Mouse (Mus musculus) left cerebral cortex, postnatal 10 days (tissue): ENCODE results near the gene Gm5901. TPM values are rescaled to one million over a fixed set of nuclear protein-coding genes. Genes with fewer than 3 reads are reported as not detected.
"Not testable (repeated sequence)": the region's sequence is repeated elsewhere in the genome, so short reads cannot be mapped to it uniquely, and the experiment has no call there.

ENCODE experiments used
- DNase-seq, 2 experiments: peaks; one replicate each; pipeline ENCODE4 v3.0.0; 2021 to 2022; ENCODE audit warnings: low spot score in 2 of 2, mixed read lengths in 1 of 2; ENCODE audit errors: extremely low spot score in 1 of 2
- intact Hi-C: fragments of 180-260 bp; cut with DNase I; formaldehyde crosslinking; loops from one replicate; pipeline ENCODE4 v1.15.1; 2025
- total RNA-seq, 2 experiments: library from RNA; stranded (reverse); gene quantifications; 2 replicates each; pipeline ENCODE4 v1.2.3; 2021

The Gm5901 gene
- total RNA-seq = not detected

DNA sequence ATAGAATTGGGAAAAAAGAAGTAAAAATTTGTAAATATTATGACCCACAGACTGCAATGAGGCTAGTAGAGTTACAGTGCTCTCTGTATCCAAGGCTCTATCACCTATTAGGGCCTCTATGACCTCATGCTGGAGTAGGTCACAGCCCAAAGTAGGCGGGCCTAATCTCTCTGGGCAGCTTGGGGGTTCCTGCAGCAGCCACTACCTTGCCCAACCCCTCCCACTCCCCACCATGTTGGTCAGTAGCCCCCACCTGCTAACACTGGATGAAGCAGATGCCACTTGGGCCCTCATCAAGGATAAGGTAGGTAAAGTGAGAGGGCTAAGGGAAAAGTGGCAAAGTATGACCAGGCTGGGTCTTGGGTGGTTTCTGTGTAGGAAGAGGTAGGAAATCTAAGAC, at the start of gene Gm5901:
TSS of gene Gm5901 (plus strand) at position 173 of the 400 bp plus-strand sequence.
- no peak for DNase-seq
- intact Hi-C loops = no loop called here

DNA sequence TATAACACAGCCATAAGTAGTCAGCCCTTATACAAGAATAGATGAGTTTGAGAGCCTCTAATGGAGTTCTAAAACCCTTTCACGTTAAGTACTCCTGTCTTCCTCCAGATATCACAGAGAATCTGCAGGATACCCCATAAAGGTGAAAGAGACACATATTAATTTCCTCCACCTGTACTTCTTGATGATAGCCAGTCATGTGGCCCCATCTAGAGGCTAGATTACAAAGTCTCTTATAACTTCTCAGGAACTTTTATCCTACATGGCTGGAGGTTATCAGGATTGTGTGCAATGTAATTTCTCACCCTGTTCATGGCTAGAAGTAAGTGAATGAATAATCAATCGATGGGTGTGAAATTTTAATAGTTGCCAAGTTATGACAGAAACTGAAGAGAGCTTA, 49.5 kb upstream of the Gm5901 start:
- intact Hi-C loops = loop anchor here (10.0 kb wide), 1 partner anchor 141 kb away; the partner anchor contains the start of gene Olfr685
- no peak for DNase-seq

DNA sequence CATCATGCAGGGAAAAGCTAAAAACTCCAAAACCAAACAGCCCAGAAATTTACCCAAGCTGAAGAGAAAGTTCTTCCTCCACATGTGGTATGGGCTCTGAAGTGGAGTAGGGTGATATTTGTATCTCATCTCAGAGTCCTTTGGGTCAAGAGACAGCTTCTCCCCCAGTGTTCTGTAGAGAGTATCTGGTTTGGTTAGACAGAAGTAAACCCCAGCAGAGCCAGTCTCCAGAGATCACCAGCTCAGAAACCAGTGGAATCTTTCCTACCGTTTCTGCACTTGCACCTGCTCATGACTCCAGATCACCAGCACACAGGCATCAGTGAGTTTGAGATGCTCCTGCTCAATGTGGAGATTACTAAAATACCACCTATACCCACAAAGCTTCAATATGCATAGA, 40.8 kb upstream of the Gm5901 start, which contains the start of gene Olfr690:
TSS of gene Olfr690 (minus strand) at position 101 of the 400 bp plus-strand sequence.
- no peak for DNase-seq
- intact Hi-C loops = no loop called here

DNA sequence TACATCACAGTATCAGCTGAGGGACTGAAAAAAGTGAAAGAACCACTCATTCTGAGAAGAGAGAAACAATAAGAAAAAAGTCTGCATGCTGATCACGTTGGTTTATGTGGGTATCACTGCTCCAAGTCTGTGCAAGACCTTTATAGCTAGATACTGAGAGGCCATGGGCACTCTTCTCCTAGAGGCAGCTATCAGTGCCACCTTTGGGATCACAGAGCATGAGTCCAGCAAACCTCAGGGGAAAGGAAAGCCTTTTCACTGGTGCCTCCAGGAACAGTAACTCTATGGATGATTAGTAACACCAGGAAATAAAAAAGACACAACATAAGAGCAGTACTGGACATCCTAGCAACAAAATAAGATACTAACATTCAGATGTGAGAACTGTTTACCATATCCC, 32.7 kb upstream of the Gm5901 start, which contains the start of gene Olfr691:
TSS of gene Olfr691 (minus strand) at position 101 of the 400 bp plus-strand sequence.
- no peak for DNase-seq
- intact Hi-C loops = no loop called here

DNA sequence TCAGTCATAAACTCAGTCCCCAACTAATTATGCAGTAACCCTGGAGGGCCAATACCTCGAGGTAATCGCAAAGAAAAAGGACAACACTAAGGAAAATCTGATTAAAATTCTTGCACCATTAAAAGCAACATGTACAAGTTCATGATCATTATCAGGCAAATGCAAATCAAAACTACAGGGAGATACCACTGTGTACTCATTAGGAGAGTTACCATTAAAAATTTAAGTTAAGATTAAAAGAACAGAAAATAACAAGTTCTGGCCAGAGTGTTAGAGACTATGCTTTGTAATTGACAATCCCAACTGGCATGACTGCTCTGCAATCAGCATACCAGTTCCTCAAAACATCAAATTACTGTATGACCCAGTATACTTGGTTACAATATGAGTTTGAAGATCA, 32.1 kb upstream of the Gm5901 start:
- no peak for DNase-seq
- intact Hi-C loops = no loop called here

DNA sequence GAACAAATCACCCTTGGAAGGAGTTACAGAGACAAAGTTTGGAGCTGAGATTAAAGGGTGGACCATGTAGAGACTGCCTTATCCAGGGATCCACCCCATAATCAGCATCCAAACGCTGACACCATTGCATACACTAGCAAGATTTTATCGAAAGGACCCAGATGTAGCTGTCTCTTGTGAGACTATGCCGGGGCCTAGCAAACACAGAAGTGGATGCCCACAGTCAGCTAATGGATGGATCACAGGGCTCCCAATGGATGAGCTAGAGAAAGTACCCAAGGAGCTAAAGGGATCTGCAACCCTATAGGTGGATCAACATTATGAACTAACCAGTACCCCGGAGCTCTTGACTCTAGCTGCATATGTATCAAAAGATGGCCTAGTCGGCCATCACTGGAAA, 18.8 kb upstream of the Gm5901 start:
- intact Hi-C loops, DNase-seq: not testable (repeated sequence)

DNA sequence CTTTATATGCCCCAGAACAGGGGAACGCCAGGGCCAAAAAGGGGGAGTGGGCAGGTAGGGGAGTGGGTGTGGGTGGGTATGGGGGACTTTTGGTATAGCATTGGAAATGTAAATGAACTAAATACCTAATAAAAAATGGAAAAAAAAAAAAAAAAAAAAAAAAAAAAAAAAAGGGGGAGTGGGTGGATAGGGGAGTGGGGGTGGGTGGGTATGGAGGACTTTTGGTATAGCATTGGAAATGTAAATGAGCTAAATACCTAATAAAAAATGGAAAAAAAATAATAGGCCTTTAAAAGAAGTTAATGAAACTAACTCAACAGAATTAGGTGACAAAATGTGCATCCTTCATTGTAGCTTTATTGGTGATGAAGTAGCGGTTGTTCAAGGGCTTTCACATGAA, 18.4 kb upstream of the Gm5901 start:
- intact Hi-C loops, DNase-seq: not testable (repeated sequence)

DNA sequence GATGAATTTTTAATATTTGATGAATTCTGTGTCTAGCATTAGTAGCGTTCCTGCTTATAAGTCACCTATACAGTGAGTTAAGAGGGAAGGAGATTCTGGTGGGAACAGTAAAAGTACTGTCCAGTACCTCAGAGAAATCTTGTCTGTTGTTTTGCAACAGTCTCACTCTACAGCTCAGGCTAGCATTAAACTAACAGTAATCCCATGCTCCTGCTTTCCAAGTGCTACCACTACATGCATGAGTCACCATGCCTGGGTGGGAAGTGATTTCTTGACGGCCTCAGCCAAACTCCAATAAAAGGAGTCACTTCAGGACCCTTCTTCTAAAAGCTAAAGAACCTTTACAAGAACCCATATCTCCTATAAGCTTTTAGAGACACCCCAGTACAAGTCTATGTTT, 13.1 kb upstream of the Gm5901 start:
- intact Hi-C loops = no loop called here
- no peak for DNase-seq

DNA sequence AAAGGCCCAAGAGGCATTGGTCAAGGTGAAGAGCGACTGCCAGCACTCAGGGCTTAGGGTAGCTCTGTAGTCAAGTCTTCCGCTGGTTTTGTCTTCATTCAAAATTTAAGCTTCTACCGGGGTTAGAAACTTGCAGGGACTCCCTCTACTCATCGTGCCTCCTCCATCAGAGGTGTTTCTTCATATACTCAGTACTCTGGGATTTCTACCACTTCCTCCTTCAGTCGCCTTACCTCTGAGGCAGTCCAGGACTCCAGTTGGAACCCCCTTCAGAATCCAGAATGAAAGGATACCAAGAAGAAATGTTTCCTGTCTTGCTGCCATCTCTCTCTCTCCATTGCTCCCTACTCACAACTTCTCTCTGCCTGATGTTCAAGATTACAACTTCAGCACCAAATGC, 7.6 kb upstream of the Gm5901 start:
- DNase-seq = no peak
- intact Hi-C loops = no loop called here

DNA sequence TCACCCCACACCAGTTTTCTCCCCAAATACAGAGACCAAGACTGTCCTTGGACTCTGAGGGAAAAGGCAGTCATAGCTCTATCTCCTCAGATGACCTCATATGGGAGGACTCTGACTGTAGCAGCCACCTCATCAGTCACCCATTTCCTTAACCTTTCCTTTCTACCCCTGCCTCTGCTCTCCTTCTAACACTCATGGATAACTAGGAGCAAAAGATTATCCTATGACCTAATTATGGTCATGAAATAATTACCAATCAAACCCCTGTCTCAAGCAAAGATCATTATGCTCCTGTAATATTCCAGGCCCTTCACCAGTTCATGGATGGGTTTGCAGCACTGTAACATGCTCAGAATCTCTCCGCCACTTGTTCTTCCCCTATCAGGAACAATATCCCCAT, 6.9 kb upstream of the Gm5901 start, which contains the start of gene Olfr692:
TSS of gene Olfr692 (plus strand) at position 301 of the 400 bp plus-strand sequence.
- intact Hi-C loops = no loop called here
- no peak for DNase-seq

DNA sequence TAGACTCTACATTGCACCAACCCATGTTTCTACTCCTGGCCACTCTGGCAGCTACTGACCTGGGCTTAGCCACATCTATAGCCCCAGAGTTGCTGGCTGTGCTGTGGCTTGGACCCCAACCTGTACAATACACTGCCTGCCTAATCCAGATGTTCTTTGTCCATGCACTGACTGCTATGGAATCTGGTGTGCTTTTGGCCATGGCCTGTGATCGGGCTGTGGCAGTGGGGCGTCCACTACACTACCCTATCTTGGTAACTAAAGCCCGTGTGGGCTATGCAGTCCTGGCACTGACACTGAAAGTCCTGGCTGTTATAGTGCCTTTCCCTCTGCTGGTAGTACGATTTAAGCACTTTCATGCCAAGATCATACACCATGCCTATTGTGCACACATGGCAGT, 6.3 kb upstream of the Gm5901 start:
- intact Hi-C loops = no loop called here
- no peak for DNase-seq

DNA sequence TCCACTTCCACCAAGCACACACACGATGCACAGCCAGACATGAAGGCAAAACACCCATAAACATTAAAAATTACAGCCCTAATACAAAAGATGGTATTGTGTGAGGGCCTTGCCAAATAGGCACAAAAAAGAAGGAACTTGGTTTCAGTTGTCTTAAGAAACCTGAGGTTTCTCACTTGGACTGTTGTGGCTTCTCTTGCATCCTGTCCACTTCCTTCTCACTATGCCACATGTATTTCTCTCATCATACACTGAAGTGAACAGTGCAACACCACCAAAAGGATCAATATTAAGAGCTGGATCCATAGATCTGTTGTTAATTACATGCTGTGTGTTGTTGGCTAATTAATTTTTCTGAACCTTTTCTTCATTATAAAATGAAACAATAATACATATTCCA, 1.9 kb upstream of the Gm5901 start:
- intact Hi-C loops = no loop called here
- DNase-seq = no peak

DNA sequence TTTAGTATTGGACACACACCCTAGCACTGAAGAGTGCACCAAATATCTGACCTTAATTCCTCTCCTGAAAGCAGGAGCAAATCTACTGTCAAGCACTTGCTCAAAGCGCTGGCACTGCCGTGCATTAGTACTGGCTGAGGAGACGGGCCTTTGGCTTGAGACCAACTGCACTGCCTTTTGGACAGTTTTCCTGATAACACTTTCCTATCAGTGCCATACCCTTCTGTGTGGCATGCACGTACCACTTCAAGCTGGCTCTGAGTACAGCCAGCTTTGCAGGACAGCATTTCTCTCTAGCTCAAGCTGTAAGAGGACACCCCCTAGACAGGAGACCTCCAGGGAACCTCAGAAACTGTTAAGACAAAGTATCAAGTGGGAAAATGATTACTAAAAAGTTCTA, 1.3 kb upstream of the Gm5901 start:
- intact Hi-C loops = no loop called here
- no peak for DNase-seq

DNA sequence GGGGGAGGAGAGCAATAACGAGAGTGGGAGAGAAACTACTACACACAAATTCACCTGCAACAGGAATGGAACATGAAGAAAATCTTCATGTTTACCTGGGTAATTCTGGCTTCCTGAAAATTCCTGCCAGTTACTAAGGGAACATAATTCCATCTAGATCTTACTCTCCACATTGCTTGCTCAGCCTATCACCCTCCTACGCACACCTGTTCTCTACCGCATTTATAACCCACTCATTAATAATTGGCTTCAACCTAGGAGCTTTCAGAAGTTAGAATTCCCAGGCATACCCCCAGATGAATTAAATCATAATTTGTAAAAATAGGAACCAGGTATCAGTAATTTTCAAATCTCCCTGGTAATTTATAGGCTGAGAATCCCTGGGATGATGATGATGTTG, 862 bp upstream of the Gm5901 start:
- intact Hi-C loops = no loop called here
- DNase-seq = no peak

DNA sequence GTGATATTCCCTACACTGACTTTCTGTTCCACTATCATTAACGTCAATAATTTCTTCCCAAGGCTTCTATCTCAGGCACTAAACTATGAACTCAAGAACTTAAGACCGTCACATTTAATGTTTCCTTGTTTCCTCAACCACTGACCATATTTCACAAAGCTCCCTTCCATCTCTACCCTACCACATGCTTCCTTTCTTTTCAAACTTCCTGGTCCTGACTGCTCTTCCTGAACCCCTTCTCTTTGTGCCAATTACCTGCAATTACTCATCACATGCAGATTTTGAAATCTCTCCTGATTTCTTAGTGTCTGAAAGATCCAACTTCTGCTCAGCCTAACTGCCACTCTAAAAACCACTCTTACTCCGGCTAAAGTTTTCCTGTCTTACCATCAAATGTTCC, 5.5 kb downstream of the Gm5901 start:
- intact Hi-C loops = loop anchor here (2.0 kb wide), 1 partner anchor 14 kb away; no protein-coding TSS in a partner anchor
- no peak for DNase-seq

DNA sequence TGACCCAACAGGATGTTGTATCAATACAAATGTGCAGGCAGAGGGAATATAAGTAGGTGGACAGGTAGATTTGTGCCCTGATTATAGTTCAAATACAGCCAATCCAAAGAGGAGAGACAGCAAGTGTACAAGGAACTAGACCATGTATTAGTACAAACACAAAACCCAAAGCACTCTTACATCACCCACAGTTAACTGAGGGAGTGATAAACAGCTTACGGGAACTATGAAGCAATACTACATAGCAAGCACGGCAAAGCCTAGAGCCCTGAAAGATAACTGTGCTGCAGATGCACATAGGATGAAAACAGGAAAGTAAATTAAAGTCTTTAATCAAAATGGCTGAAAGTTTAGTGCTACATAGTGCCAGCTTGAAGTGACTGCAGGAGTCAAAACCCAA, 12.9 kb downstream of the Gm5901 start:
- intact Hi-C loops = no loop called here
- no peak for DNase-seq

DNA sequence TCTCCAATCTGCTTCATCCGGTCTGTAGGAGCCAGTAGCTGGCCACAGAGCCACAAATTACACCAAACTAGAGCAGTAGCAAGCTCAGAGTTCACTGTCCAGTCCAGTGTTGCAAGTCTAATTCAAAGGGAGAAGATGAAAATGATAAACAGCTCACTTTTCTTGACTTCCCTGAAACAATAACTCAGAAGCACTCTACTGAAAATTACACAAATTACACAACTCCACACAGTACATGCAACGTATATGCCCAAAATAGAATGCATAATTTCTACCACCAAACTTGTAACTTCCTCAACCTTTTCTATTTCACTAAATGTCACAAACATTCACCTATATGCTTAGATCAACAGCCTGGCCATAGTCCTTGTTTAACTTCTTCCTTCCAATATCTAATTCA, 15.4 kb downstream of the Gm5901 start:
- no peak for DNase-seq
- intact Hi-C loops = loop anchor here (10.0 kb wide), 1 partner anchor 215 kb away; no protein-coding TSS in a partner anchor

DNA sequence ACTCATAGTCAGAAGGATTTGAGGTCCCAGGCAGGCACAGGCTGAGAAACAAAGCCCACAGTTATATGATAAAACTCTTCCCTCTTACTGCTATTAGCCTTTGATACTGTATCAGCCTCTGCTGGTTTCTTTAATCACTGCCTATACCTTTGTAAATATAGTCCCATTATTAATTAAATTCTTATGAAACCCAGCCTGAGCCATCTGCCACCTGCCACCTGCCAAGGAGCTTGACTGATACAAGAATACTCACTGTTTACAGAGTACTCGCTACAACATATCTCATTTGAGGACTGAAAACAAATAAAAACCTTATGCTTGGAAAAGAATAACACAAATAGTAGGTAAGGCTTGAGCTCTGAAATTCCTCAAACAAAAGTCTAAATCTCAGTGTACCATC, 19.8 kb downstream of the Gm5901 start:
- intact Hi-C loops = loop anchor here (2.0 to 10.0 kb wide), 2 partner anchors 14 to 220 kb away; no protein-coding TSS in a partner anchor
- DNase-seq = no peak

DNA sequence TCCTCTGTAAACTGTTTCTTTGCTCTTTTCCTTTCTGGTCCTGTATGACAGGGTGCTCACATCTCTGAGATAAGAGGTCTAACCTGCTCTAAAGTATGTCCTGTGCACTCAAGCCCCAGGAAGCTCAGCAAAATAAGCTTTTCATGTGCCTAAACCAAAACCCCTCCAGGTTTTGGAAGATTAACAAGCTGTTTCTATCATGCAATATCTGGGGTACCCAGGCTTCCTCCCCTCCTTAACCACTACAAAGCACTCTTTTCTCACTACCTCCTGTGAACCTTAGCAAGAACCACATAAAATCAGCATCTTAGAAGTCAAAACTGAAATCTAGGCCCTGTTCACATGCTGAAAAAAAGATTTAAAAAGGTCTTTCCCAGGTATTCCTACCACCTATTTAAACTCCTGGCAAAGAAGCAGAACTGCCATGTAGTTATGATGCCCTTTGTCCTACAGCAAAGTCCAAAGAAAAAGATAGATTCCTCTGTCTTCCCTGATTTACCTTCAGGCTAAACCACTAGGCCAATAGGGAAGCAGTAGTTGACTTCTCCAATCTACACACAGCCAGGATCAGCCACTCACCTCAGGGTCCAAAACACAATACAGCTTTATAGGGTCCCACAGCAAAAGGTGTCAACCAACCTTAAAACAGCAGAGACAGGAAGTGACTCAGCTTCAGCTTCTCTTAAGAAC, 20.4 kb downstream of the Gm5901 start:
- intact Hi-C loops = loop anchor here (2.0 to 10.0 kb wide), 2 partner anchors 14 to 220 kb away; no protein-coding TSS in a partner anchor
- no peak for DNase-seq

DNA sequence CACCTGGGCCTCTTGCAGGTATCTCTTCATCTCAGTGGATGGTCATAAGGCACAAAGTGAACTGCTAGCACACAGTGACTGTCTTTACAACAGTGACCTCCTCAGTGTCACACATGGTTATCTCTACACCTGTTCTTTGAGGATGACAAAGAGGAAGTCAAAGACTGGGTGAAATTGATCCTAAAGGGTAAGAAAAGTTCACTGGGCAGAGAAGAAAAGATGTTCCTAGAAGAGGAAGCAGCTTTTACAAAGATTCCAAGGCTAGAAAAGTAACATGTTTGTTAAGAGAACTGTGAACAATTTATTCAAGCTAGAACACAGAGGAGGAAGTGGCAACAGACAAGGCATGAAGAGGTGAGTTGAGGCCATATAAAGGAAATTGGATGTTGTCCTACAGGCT, 21.3 kb downstream of the Gm5901 start:
- DNase-seq = no peak
- intact Hi-C loops = loop anchor here (10.0 kb wide), 1 partner anchor 221 kb away; no protein-coding TSS in a partner anchor
